Mouse (Mus musculus) adrenal gland, postnatal 14 days (tissue): ENCODE results near the gene Capzb. TPM values are rescaled to one million over a fixed set of nuclear protein-coding genes. Genes with fewer than 3 reads are reported as not detected.

ENCODE experiments used
- DNase-seq: peaks from one replicate; pipeline ENCODE4 v3.0.0; 2021; ENCODE audit warnings: mixed read lengths
- total RNA-seq: library from RNA; stranded (reverse); gene quantifications from 2 replicates; pipeline ENCODE4 v1.2.3, GENCODE M21; 2021

Gene Capzb
- total RNA-seq, 1 experiment from 2014 or later, result 319 TPM

DNA sequence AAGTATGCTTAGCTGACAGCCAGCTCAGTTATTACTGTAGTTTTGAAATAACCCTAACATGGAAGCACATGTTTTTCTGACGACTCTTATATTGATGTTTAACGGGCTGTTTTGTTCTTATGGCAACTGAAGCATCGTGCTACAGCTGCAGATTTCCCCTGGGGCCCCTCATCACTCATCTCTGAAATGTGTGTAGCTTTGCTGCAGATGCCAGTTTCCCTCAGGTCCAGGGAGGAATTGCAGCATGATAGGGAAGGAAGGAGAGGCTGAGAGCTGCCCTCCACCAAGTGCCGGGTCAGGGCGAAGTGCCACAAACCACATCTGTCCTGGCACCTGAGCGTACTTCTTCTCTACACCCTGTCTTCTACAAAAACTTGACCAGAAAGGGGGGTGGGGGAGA lies 47.6 kb downstream of the Capzb start:
- DNase-seq, result no peak

GRCm38 (mm10) chr4:139241678-139242606 lies 49.2 kb downstream of the Capzb start:
- DNase-seq, result no peak

GRCm38 (mm10) chr4:139242607-139242955 lies 49.9 kb downstream of the Capzb start:
- no peak for DNase-seq

- no peak for DNase-seq
Observed at GRCm38 (mm10) chr4:139244176-139244575, 51.5 kb downstream of the Capzb start.

- DNase-seq, result no peak
Observed at GRCm38 (mm10) chr4:139244766-139245165, 52.1 kb downstream of the Capzb start.

DNA sequence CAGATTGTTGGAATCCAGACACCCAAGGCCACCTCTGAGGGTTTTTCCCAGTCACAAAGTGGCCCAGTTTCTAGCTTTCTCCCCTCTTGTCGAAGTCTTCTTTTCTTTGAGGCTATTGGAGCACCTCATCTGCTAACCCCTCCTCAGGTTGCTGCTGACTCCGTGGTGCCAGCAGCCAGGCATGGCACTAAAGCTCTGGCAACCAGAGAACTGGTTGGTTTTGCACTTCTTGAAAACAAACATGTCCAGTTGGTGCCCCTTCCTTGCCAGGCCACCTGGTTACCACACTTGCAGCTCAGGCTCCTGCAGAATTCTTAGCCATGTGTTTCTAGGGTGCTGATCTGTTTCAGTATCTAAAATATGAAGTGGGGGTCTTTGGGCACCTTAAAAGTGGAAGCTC lies 52.8 kb downstream of the Capzb start:
- DNase-seq, result no peak

DNA sequence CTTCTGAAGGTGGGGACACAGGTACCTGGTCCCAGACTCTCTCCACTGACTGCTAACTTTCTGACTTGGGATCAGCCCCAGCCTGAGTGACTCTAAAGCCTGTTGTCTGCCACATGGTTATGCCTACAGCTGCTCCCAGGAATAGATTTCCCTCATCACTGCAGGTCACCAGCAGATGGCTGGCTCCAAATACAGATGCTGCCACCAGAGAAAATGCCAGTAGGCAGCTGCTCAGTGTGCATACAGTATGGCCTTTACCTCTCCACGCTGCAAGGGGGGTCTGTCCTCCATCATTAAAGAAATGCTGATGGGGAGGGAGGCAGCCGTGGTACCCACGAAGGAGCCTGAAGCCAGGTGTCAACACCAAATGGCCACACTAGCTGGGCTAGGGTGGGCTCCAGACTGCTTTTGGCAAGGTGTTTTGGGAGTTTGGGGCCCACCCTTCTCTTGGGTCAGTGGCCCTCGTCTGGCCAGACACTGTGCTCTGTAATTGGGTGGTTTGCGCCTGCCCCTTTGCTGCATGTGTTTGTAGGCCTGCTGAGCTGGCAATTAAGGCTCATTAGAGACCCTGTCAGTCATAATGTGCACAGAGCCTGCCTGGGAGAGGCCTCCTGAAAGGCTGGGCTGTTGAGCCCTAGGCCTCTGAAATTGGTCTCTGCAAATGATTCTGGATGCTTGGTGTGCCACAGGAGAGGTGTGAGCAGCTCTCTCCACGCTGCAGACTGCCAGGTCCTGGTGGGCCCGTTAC lies 53.6 kb downstream of the Capzb start:
- DNase-seq, result no peak

DNA sequence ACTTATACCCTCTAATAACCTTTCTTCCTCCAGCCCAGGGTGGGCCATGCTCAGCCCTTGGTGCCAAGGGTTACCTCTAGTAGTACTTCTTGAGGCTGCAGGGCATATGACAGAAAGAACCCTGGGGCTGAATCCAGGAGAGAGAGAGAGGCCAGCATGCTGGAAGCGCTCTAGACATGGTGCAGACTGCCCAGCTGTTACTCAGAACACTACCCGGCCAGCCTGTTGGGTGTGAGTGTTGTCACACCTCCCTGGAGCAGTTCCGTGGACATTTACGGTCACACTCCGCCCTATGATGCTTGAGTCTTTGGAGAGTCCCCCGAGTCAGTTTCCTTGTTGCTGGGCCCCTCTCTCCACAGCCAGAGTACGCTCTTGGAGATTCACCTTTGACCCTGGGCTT lies 55.3 kb downstream of the Capzb start:
- no peak for DNase-seq

DNA sequence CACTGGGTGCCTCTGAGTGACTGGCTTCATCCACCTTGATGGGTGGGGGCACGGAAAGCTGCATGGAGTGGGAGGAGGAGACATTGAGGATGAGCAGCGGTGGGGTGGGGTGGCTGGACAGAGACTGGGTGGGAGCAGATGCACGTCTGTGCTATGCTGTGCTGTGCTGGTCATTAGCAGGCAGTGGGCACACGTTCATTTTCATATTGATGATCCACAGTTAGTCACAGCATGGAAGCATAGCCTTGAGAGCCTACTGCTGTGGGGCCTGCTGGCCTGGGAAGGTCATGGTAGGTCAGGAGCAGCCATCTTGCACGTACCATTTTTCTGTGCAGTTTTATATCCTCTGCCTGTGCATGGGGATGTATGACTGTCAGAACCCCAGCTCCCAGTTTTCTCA lies 56.0 kb downstream of the Capzb start:
- peak; percentile 17 for DNase-seq

GRCm38 (mm10) chr4:139250043-139250442 lies 57.3 kb downstream of the Capzb start:
- no peak for DNase-seq

DNA sequence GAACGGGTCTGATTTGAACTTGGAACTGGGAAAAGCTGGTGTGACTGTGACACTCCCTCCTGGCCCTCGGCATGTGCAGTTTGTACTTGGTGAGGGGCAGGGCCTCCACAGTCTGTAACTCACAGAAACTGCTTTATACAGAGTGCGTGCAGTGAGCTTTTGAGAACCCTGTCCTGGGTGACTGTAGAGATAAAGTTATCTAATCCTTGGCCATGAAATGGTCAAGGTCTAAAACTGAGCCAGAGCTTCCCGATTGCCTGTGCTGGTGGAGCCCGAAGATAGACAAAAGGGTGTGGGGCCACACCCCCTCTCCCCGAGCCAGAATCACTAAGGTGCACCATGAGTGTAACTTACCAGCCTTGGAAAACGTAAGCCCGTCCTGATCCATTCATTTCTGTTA lies 58.2 kb downstream of the Capzb start:
- DNase-seq, result peak; percentile 70

DNA sequence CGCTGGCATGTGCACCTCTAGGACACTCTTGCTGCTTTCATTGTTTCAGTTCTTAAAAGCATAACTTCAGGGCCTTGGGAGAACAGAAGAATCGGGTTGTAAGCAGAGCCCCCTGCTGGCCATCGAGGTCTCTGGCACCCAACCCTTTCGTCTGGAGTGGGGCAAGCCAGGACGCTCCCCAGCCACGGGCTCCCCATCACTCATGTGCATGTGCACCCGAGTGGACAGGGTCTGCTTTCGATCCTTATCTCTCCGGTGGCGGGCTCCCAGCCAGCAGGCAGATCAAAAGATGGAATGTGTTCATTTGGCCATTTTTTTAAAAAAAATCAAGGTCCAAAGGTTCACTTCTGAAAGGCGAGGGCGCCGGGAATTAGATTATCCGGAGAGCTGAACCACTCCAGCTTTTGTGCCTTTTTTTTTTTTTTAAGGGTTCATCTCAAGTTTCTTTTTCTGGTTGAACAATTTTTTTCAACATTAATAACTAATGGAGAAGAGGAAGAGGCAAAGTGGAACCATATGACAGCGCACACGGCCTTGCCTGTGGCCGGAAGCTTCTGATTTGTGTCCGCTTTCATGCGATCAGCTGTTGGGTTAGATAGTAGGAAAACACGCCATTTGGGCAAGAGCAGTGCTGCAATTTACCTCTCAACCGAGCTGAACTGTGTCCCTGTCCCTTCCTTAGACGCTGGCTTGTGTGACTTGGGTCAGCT lies 59.5 kb downstream of the Capzb start:
- DNase-seq, result peak; percentile 94

DNA sequence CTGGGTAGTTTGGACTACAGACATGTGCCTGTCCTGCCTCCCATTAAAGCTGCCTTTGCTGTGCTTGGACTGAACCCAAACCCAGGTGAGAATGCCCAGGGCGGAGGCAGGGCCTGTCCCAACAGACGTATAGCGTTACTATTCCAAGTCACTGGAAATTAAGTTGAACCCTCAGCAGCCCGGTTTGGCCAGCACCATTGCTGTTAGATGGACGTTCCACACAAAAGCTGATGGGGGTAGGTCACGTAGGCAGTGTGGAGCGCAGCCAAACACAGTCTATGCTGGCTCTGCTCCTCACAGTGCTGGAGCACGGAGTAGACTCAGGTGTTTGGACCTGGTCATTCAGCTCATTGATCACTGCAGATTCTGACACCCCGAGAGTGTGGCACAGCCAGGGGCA lies 60.5 kb downstream of the Capzb start:
- no peak for DNase-seq

- no peak for DNase-seq
Observed at GRCm38 (mm10) chr4:139256146-139256545, 63.4 kb downstream of the Capzb start.

GRCm38 (mm10) chr4:139256708-139257107 lies 64.0 kb downstream of the Capzb start:
- no peak for DNase-seq

GRCm38 (mm10) chr4:139258621-139259301 lies 66.1 kb downstream of the Capzb start:
- no peak for DNase-seq

DNA sequence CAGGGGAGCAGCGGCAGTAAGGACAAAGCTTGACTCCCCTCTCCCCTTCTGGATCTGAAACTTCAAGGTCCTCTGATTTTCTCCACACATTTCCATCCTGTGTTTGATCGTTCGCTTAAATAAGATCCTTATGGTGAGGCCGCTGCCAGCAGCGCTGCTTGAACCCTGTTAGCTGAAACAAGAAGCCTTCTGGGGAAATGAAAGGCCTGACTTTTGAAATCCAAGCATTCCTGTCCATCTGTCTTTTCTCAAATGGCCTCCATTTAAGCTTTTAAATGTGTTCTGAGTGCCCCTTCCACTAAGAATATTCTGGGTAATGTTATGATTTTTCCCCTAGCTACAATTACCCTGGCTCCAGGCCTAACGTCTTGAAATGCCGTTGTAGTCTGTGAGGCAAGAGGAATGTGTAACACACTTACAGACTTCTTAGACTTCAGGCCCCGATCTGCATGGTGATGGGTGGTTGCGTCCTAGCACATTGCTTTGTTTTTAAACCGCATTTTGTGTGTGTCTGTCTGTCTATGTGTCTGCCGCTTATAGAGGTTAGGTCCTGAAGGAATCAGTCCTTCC lies 66.7 kb downstream of the Capzb start:
- DNase-seq, result no peak

DNA sequence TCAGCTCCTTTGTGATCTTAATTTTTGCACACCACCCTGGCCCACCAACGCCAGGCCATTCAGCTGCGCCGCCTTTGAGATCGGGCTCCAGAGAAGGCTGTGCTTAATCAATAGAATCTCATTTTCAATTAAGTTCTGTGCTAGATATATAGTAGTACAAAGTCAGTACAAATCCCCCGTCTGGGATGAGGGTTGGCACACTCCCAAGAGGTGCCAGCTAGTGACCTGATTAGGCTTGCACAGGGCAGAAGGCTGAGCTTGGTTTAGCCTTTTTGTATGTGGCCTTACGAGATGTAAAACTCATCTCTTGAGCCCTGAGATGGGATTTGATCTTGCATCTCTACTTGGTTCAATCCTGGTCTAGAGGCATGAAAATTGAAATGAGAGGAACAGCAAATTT lies 70.3 kb downstream of the Capzb start:
- no peak for DNase-seq

DNA sequence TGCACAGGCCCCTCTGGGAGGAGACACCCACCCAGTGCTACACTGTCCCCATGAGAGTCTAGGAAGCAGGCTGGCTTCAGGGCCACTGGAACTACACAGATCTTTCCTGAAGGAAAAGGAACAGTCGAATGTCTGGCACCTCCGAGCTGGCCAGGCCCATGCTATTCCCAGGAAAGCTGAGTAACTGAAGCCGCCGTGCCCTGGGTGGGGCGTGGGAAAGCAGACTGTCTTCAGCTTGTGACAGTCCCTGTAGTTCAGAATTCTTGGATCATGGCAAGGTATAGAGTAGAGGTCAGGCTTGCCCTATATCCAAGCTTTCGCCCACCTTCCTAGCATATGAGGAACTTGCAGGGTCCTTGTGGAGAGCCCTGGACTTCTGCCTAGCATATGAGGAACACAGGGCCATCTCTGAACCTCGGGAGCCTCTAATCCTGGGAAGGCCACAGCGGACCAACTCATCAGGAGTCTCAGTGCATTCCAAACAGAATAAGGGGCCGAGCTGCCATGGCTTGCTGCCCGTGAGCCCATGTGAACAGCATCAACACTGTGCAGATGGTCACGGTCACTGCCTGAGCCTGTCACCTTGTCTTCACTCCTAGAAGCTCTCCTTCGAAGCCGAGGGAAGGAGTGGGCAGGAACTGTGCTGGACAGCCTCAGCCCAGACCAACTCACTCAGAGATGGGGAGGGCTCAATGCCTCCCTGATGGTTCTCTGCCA lies 73.2 kb downstream of the Capzb start:
- DNase-seq, result no peak

GRCm38 (mm10) chr4:139266500-139266865 lies 73.8 kb downstream of the Capzb start:
- no peak for DNase-seq

GRCm38 (mm10) chr4:139267335-139267734 lies 74.6 kb downstream of the Capzb start:
- DNase-seq, result no peak
